Mouse (Mus musculus): ENCODE measurements around the gene S100a11. TPM values are rescaled to one million over a fixed set of nuclear protein-coding genes. Genes with fewer than 3 reads are reported as not detected.

S100a11 gene
- total RNA-seq, 1 experiment from 2014 or later = 49.1 TPM

GRCm38 (mm10) chr3:93553765-93554378 is 33.6 kb downstream of the S100a11 start:
- no peak for ATAC-seq (replicated peaks in 1 of 2; ENCODE audit: insufficient read depth in 1 of 2, low FRiP score in 2 of 2, low TSS enrichment in 1 of 2, low read depth in 1 of 2, poor library complexity in 2 of 2, severe bottlenecking in 2 of 2)

GRCm38 (mm10) chr3:93554379-93554980 is 34.2 kb downstream of the S100a11 start:
- no peak for ATAC-seq (replicated peaks in 1 of 2; ENCODE audit: insufficient read depth in 1 of 2, low FRiP score in 2 of 2, low TSS enrichment in 1 of 2, low read depth in 1 of 2, poor library complexity in 2 of 2, severe bottlenecking in 2 of 2)

- peak; percentile 38 to 62 for ATAC-seq (replicated peaks in 1 of 2; ENCODE audit: insufficient read depth in 1 of 2, low FRiP score in 2 of 2, low TSS enrichment in 1 of 2, low read depth in 1 of 2, poor library complexity in 2 of 2, severe bottlenecking in 2 of 2)
These were observed 34.9 kb downstream of the S100a11 start, which contains the start of gene S100a10 for GRCm38 (mm10) chr3:93554981-93555877. Gene S100a10, plus strand, starts transcription at chr3:93555080.

GRCm38 (mm10) chr3:93555878-93556254 is 35.6 kb downstream of the S100a11 start:
- no peak for ATAC-seq (replicated peaks in 1 of 2; ENCODE audit: insufficient read depth in 1 of 2, low FRiP score in 2 of 2, low TSS enrichment in 1 of 2, low read depth in 1 of 2, poor library complexity in 2 of 2, severe bottlenecking in 2 of 2)

GRCm38 (mm10) chr3:93556599-93556998 is 36.3 kb downstream of the S100a11 start:
- ATAC-seq (replicated peaks in 1 of 2; ENCODE audit: insufficient read depth in 1 of 2, low FRiP score in 2 of 2, low TSS enrichment in 1 of 2, low read depth in 1 of 2, poor library complexity in 2 of 2, severe bottlenecking in 2 of 2) = no peak

GRCm38 (mm10) chr3:93557471-93557870 is 37.2 kb downstream of the S100a11 start:
- ATAC-seq (replicated peaks in 1 of 2; ENCODE audit: insufficient read depth in 1 of 2, low FRiP score in 2 of 2, low TSS enrichment in 1 of 2, low read depth in 1 of 2, poor library complexity in 2 of 2, severe bottlenecking in 2 of 2) = no peak

- no peak for ATAC-seq (replicated peaks in 1 of 2; ENCODE audit: insufficient read depth in 1 of 2, low FRiP score in 2 of 2, low TSS enrichment in 1 of 2, low read depth in 1 of 2, poor library complexity in 2 of 2, severe bottlenecking in 2 of 2)
These were observed 39.7 kb downstream of the S100a11 start for GRCm38 (mm10) chr3:93559961-93560360.

- ATAC-seq (replicated peaks in 1 of 2; ENCODE audit: insufficient read depth in 1 of 2, low FRiP score in 2 of 2, low TSS enrichment in 1 of 2, low read depth in 1 of 2, poor library complexity in 2 of 2, severe bottlenecking in 2 of 2) = peak; percentile 86 to 92
These were observed 42.1 kb downstream of the S100a11 start for GRCm38 (mm10) chr3:93562372-93562771.

- no peak for ATAC-seq (replicated peaks in 1 of 2; ENCODE audit: insufficient read depth in 1 of 2, low FRiP score in 2 of 2, low TSS enrichment in 1 of 2, low read depth in 1 of 2, poor library complexity in 2 of 2, severe bottlenecking in 2 of 2)
These were observed 42.9 kb downstream of the S100a11 start for GRCm38 (mm10) chr3:93563216-93563615.

- no peak for ATAC-seq (replicated peaks in 1 of 2; ENCODE audit: insufficient read depth in 1 of 2, low FRiP score in 2 of 2, low TSS enrichment in 1 of 2, low read depth in 1 of 2, poor library complexity in 2 of 2, severe bottlenecking in 2 of 2)
These were observed 46.6 kb downstream of the S100a11 start for GRCm38 (mm10) chr3:93566892-93567291.

- 0 out of 4 replicates have a peak, but pooled peaks of 1 of the 2 experiments have one; percentile 17 for ATAC-seq (replicated peaks in 1 of 2; ENCODE audit: insufficient read depth in 1 of 2, low FRiP score in 2 of 2, low TSS enrichment in 1 of 2, low read depth in 1 of 2, poor library complexity in 2 of 2, severe bottlenecking in 2 of 2)
These were observed 47.4 kb downstream of the S100a11 start for GRCm38 (mm10) chr3:93567721-93568120.

- ATAC-seq (replicated peaks in 1 of 2; ENCODE audit: insufficient read depth in 1 of 2, low FRiP score in 2 of 2, low TSS enrichment in 1 of 2, low read depth in 1 of 2, poor library complexity in 2 of 2, severe bottlenecking in 2 of 2) = no peak
These were observed 48.2 kb downstream of the S100a11 start for GRCm38 (mm10) chr3:93568428-93569040.

GRCm38 (mm10) chr3:93569046-93569445 is 48.8 kb downstream of the S100a11 start:
- ATAC-seq (replicated peaks in 1 of 2; ENCODE audit: insufficient read depth in 1 of 2, low FRiP score in 2 of 2, low TSS enrichment in 1 of 2, low read depth in 1 of 2, poor library complexity in 2 of 2, severe bottlenecking in 2 of 2) = no peak

GRCm38 (mm10) chr3:93572058-93572791 is 51.9 kb downstream of the S100a11 start:
- peak; percentile 45 to 50 for ATAC-seq (replicated peaks in 1 of 2; ENCODE audit: insufficient read depth in 1 of 2, low FRiP score in 2 of 2, low TSS enrichment in 1 of 2, low read depth in 1 of 2, poor library complexity in 2 of 2, severe bottlenecking in 2 of 2)

All from hematopoietic stem cell, adult 5-6 weeks (primary cell).